Mouse (Mus musculus) intestine, postnatal 0 days (tissue): Measurements from ENCODE around the gene Cenps. TPM values are rescaled to one million over a fixed set of nuclear protein-coding genes. Genes with fewer than 3 reads are reported as not detected.

Experiments used
- ATAC-seq: fragments of 200-750 bp; cut with Nextera tagmentation; 2 replicates; pipeline ENCODE4 v1.8.0; 2017; ENCODE audit warnings: mild to moderate bottlenecking, moderate TSS enrichment, moderate library complexity
- H3K27ac ChIP-seq: fragments of 300-500 bp; sonication (generic); 2 replicates; pipeline ENCODE4 v1.5.1; 2014; ENCODE audit warnings: mild to moderate bottlenecking, low read depth, low read length, moderate library complexity
- H3K27me3 ChIP-seq: fragments of 300-500 bp; sonication (generic); replicated peaks from 2 replicates; pipeline ENCODE4 v1.6.1; 2014; ENCODE audit warnings: low read length, mixed read lengths; ENCODE audit not compliant: control insufficient read depth, insufficient read depth
- H3K36me3 ChIP-seq: fragments of 300-500 bp; sonication (generic); 2 replicates; pipeline ENCODE4 v1.6.1; 2014; ENCODE audit warnings: mild to moderate bottlenecking, moderate library complexity; ENCODE audit not compliant: control insufficient read depth, insufficient read depth
- H3K4me1 ChIP-seq: fragments of 300-500 bp; sonication (generic); replicated peaks from 2 replicates; pipeline ENCODE4 v1.6.1; 2014; ENCODE audit warnings: antibody characterized with exemption, low read length, mixed read lengths; ENCODE audit not compliant: control insufficient read depth, insufficient read depth
- H3K4me2 ChIP-seq: fragments of 300-500 bp; sonication (generic); replicated peaks from 2 replicates; pipeline ENCODE4 v1.6.1; 2014; ENCODE audit warnings: low read depth, mild to moderate bottlenecking, moderate library complexity
- H3K4me3 ChIP-seq: fragments of 300-500 bp; sonication (generic); 2 replicates; pipeline ENCODE4 v1.5.1; 2014; ENCODE audit warnings: low read depth, low read length
- H3K9ac ChIP-seq: fragments of 300-500 bp; sonication (generic); 2 replicates; pipeline ENCODE4 v1.6.1; 2014; ENCODE audit warnings: mild to moderate bottlenecking, low read depth, low read length
- H3K9me3 ChIP-seq: fragments of 300-500 bp; sonication (generic); 2 replicates; pipeline ENCODE4 v1.6.1; 2016; ENCODE audit warnings: mixed run types; ENCODE audit not compliant: control insufficient read depth
- CTCF ChIP-seq: sonication (generic); IDR thresholded peaks from 2 replicates; pipeline ENCODE4 v1.5.1; 2016; ENCODE audit warnings: low read depth, mild to moderate bottlenecking, control low read depth, antibody characterized with exemption, moderate library complexity
- WGBS: fragments of 180-500 bp; shearing (Covaris S2); extraction: QIAGEN DNeasy Blood & Tissue Kit; methylation state at CpG from one replicate; pipeline ENCODE4 v1.1.7; 2014; 5-methylcytosine and 5-hydroxymethylcytosine counted together
- polyA plus RNA-seq: library from polyadenylated mRNA; unstranded; fragments of >200 nt; fragmentation: Nextera tagmentation; extraction: Ambion mirVana; gene quantifications from 2 replicates; pipeline ENCODE4 v1.2.1, GENCODE M21; 2015

Cenps gene
- polyA plus RNA-seq, 1 experiment from 2014 or later, result 12.1 TPM

DNA sequence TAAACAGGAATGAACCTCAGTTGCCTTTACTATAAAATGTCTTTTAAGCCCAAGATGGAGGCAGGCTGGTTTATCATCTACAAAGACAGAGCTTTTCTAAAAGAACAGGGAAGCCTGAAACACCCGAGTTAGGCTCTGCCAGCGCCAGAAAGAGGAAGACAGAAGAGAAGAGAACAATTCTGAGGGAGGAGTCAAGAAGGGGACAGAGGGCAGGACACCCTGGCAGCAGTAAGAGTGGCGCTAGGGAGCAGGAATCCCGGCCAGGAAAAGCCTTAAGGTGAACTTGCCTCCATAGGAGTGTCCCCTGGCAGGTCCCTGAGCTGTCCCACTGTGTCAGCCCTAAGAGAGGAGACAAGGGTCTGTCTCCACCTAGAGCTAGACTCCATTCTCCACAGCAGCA, 6.2 kb upstream of the Cenps start:
- no peaks in the 10 kb centered on the region for H3K4me1 ChIP-seq
- no peak overlapping the region for H3K27ac ChIP-seq
- H3K27me3 ChIP-seq, result no peaks in the 10 kb centered on the region
- no peaks in the 10 kb centered on the region for H3K36me3 ChIP-seq
- H3K9me3 ChIP-seq, result no peaks in the 10 kb centered on the region
- no peak overlapping the region for H3K9ac ChIP-seq
- no peak for ATAC-seq
- TF ChIP-seq CTCF, result no peak
- WGBS, result 23% methylated on average over 4 of the region's 4 CpGs
- H3K4me3 ChIP-seq, result no peak overlapping the region
- no peak overlapping the region for H3K4me2 ChIP-seq

DNA sequence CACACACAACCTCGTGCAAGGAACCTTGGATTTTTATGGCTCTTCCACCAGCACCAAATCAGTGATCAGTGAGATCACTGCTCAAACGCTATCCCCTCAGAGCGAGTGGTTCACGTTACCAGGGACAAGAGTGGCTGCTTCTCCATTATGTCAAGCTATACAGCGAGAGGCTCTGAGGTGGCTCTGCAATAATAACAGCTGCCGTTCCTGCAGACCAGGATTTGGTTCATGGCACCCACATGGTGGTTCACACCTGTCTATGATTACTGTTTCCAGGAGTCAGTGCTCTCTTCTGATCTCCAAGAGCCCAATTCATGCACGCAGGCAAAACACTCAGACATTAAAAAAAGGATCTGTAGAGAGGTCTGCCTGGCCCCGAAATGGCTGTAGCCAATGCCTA, 1.1 kb upstream of the Cenps start:
- Histone ChIP-seq H3K27me3 (no peaks in the 10 kb centered on the region), H3K9ac (no peak overlapping the region), H3K9me3 (no peaks in the 10 kb centered on the region), H3K36me3 (no peaks in the 10 kb centered on the region), H3K27ac (no peak overlapping the region), H3K4me2 (no peak overlapping the region), H3K4me3 (no peak overlapping the region), H3K4me1 (no peaks in the 10 kb centered on the region)
- ATAC-seq, result no peak
- 78% methylated on average over 8 of the region's 8 CpGs for WGBS
- no peak for TF ChIP-seq CTCF

DNA sequence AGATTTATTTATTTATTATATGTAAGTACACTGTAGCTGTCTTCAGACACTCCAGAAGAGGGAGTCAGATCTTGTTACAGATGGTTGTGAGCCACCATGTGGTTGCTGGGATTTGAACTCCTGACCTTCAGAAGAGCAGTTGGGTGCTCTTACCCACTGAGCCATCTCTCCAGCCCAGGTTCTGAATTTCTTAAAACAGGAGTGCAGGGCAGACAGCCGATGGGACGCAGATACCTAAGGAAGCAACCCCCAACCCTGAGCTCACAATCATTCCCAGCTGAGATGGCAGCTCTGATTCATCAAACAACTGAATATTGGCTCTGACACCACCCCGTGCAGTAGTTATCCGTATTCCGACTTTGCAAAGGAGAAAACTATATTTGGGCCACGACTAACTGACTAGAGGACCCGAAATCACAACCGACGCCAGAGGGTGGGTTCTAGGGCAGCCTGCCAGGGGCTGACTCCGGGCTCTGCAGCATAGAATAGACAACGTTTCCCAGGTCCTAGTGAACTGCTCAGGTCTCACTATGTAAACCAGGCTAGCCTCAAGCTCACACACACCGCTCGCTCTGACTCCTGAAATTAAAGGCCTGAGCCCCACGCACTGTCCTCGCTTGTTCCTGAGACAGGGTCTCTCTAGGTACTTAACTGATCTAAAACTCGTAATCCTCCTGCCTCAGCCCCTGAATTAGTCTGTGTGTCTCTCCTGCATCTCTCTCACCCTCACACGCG, 1.1 kb downstream of the Cenps start:
- Histone ChIP-seq H3K36me3 (no peaks in the 10 kb centered on the region), H3K9ac (peak overlapping the region; percentile 49; the same call in 1 of the 2 replicates), H3K27me3 (no peaks in the 10 kb centered on the region), H3K27ac (no peak overlapping the region), H3K4me3 (peak overlapping the region; percentile 47), H3K9me3 (no peaks in the 10 kb centered on the region), H3K4me2 (peak overlapping the region; percentile 73), H3K4me1 (no peaks in the 10 kb centered on the region)
- 61% methylated on average over 18 of the region's 18 CpGs for WGBS
- no peak for ATAC-seq
- TF ChIP-seq CTCF, result no peak

DNA sequence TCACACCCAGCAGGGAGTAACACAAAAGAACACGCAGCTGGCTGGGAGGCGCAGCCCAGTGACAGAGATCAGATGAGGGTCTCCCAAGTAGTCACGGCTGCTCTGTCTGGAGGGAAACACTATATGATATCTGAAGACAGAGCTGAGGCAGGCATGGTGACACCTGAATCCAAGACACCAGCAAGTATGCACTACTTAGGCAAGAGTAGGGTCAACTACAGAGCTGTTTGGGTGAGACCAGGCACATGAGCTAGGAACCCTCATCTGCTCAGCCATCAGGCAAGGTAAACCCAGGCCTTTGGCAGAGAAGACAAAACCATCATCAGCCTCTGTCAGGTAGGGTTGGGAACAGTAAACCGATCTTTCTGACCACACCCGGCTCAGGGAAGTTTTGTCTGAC, 4.0 kb downstream of the Cenps start:
- no peak overlapping the region for H3K4me2 ChIP-seq
- WGBS, result 73% methylated on average over 5 of the region's 5 CpGs
- no peaks in the 10 kb centered on the region for H3K9me3 ChIP-seq
- H3K4me1 ChIP-seq, result no peaks in the 10 kb centered on the region
- no peak overlapping the region for H3K9ac ChIP-seq
- no peak overlapping the region for H3K4me3 ChIP-seq
- TF ChIP-seq CTCF, result no peak
- H3K27me3 ChIP-seq, result no peaks in the 10 kb centered on the region
- H3K36me3 ChIP-seq, result no peaks in the 10 kb centered on the region
- H3K27ac ChIP-seq, result no peak overlapping the region
- no peak for ATAC-seq

DNA sequence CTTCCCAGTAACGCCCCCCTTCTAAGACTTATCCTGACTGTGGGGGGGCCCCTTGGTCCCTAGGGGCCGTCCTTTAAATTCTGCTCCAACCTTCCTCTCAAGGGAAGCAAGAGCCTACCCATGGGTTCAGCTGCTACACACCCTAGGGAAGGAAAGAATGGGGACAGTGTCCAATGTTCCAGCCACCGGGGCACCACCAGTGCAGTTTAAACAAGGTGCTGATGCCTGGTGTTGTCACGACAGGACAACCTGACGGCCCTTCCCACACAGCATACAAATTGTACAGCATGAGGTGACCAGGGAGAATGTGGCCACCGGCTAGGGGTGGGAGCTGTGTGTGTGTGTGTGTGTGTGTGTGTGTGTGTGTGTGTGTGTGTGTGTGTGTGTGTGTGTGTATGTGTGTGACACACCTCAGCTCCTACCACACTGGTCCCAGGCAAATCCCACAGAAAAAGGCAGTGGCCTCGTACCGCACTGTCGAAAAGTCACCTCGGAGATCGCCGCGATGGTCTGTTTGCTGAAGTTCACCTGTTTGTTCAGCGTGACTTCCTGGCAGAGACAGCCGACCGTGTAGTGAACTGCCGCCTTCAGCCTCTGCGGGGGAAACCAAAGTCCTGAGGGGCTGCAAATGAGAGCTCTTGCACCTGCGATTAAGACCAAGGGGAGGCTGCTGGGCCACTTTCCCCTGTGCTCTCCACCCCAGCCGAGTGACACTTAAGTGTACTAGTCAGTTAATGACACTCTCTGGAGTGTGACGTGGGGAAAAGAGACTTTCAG, 5.5 kb downstream of the Cenps start:
- Histone ChIP-seq H3K36me3 (no peaks in the 10 kb centered on the region; the same call in 1 of the 2 replicates), H3K9ac (no peak overlapping the region), H3K27ac (no peak overlapping the region), H3K9me3 (no peaks in the 10 kb centered on the region), H3K4me2 (no peak overlapping the region), H3K4me1 (no peaks in the 10 kb centered on the region), H3K4me3 (no peak overlapping the region), H3K27me3 (no peaks in the 10 kb centered on the region)
- ATAC-seq, result no peak
- TF ChIP-seq CTCF, result no peak
- WGBS, result 54% methylated on average over 21 of the region's 21 CpGs

DNA sequence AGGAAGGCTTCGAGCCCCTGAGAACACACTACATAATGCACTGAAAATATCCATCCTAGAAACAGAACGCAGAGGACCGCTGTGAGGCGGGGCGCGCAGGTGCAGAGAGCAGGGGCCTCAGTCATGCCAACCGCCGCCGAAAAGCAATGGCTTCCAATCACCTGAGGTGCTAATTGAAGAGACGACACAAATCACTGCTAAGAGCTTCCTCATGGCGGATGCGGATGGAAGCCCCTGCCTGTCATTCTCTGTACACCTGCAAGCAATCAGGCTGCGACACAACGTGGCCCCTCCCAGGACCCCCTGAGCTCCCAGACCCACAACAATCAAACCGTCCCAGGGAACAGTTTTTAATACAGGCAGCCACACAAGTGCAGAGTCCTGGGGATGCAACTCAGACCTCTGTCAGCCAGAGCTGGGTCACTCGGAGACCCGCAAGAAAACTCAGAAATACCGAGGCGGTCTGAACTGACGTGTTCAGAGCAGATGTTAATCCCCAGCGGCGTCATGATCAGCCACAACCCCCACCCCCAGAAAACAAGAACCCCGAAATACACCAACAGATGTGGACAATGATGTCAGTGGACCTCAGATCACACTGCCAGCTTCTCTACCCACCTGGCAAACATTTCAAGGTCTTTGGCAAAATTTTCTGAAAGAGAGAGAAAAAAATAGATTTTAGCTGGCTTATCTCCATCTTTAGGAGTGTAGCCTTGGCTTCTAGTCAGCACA, 6.2 kb downstream of the Cenps start:
- Histone ChIP-seq H3K4me1 (no peaks in the 10 kb centered on the region), H3K4me2 (no peak overlapping the region), H3K4me3 (no peak overlapping the region), H3K9ac (no peak overlapping the region), H3K9me3 (no peaks in the 10 kb centered on the region), H3K27me3 (no peaks in the 10 kb centered on the region), H3K27ac (no peak overlapping the region), H3K36me3 (no peaks in the 10 kb centered on the region; the same call in 1 of the 2 replicates)
- no peak for ATAC-seq
- TF ChIP-seq CTCF, result no peak
- WGBS, result 93% methylated on average over 23 of the region's 23 CpGs
